Mouse (Mus musculus): ENCODE data around the gene Fcrl5.
A peak's percentile ranks its signal among the peaks of the same experiment; 100 is the strongest.
"Not testable (repeated sequence)": the region's sequence is repeated elsewhere in the genome, so short reads cannot be mapped to it uniquely, and the experiment has no call there.

Gene Fcrl5

DNA sequence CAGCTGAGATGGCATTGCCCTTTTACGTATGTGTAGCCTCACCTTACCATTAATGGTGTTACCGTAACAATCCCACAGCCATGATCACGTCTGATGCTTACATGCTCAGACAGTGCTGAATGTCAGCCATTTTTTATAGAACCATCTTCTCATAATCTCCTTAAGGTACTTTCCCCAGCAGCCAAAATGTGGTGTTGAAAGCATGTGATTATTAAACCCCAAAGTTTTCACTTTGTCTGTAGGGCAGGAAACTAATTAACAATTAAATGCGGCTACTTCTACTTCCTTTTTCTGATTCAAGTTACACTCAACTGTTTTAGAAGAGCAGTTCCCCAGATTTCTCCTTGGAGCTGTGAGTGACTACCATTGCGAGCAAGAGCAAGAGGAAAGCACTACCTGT, at the start of gene Fcrl5:
Fcrl5 (plus strand) TSS at position 295 of the 400 bp plus-strand sequence.
- DNase-seq: no peak

DNA sequence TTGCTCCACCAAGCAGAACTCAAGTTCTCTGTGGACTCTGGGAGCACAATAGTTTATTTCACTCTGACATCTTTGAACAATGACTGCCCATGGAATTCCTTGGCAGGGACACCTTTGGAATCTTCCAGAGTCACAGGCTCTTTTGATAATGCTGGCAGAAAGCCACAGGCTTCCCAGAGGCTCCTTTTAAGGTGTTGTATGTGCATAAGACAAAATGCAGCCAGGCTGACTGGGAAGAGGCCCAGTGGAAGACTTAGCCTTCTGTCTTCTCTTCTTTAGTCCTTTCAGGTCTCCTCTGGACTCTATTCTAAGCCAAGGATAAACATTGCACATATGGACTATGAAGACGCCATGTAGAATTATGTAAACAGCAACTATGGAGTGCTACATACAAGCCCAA, 44.6 kb upstream of the Fcrl5 start:
- no peak for DNase-seq

DNA sequence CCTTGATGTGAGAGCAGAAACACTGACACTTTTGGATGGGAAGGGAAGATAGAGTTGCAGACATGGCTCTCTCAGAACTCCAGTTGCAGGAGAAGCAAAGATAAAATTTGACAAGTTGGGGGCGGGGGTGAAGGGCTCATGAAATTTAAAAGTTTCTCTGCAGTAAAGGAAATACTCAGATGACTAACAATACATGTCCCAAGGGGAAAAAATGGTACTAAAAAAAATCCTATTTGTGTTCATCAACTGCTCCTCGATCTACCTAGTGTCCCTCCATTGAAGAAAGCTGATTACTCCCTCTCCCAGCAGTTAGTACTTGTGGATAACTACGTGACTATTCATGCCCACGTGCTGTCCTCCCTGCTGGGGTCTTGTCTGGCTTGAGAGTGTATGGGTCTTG, 36.8 kb upstream of the Fcrl5 start:
- DNase-seq: no peak

DNA sequence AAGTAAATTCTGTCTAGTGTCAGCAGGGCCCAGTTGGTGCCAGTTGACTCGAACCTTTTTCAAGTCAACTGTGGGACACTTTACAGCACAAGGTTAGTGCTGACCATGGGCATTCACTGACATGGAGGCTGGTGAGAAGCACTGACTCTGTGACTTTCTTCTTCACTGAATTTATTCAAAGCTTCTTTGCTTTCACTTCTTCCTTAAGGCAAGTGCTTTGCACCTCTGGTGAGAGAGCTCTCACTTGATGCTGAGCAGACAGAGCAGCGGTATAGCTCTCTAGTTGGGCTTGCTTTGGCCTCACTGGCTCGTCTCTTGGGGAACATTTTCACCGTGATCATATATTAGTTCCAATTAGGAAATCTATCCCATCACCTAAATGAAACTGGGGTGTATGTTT, 35.7 kb upstream of the Fcrl5 start:
- DNase-seq: no peak

DNA sequence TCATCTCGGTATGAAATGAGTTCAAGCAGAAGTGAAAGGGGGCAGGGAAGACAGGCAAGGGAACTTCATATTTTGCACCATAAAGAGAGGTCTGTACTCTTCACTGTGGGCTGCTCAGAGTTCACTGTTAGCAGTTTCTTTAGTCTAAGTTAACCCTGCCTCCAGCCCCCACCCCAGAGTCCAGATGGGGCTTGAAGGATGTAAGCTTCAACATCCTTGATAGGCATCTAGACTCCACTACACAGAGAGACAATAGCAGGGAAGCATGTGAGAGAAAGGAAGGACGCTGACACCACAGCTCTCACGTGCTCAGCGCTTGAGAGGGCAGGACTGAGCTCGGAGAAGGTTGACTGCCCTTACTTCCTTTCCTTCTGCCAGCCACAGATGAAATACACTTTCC, 34.3 kb upstream of the Fcrl5 start:
- no peak for DNase-seq

DNA sequence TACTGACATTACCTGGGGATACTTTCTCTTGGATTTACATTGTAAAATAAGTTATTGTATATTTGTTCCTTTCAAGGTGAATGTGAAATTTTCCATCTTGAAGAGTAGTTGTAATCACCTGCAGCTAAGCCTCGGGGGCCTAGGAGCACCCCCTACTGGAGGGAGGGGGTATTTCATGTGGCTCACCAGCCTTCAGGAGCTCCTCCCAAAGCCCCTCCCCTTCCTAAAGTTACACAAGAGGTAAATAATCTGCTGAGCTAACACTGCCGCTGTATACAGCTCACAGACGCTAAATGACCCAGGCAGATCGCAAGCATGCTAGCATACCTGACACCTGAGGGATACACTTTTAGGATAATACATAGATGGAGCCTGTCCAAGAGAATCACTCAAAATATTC, 27.4 kb upstream of the Fcrl5 start:
- no peak for DNase-seq

DNA sequence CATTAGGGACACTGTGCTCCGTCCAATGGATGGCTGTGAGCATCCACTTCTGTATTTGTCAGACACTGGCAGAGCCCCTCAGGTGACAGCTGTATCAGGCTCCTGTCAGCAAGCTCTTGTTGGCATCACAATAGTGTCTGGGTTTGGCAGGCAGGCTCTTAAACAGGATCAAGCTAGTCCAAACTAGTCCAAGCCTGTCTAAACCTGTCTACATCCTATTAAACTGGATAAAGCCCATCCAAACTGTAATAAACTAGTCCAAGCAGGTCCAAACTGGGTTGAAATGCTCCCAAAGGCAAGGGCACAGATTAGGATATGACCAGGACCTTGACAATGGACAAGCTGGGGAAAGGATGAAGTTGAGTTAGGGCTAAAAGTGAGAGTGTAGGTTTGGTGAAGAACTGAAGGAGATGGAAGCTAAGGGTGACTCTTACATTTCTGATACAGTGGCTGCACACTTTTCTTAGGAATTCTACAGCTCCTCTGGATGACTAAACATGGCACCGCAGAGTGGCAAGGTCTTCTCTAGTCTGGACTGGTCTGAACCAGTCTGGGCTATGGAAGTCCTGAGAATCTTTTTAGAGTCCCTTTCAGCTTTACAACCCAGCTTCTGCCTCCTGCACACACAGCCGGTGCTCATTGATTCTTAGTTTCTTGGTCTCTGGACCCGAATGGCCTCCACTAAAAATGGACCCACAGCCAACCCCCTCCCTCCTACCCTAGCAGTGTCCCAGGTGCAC, 26.2 kb upstream of the Fcrl5 start:
- DNase-seq: no peak

DNA sequence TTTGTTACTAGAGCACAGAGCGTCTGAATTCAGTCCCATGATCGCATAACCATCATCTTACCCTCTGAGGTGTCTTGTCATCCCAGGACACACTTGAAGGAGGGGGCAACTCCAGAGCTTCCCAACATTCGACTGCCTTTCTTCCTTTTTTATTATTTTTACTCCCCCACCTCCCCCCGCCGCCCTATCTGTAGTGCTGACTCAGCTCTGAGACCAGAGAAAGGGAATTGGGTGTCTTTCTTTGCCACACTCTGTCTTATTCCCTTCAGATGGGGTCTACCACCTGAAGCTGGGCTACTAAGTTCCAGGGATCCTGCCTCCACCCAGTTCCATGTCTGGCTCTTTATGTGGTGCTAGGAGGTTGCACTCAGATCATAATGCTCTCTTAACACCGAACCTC, 25.0 kb upstream of the Fcrl5 start:
- DNase-seq: no peak

DNA sequence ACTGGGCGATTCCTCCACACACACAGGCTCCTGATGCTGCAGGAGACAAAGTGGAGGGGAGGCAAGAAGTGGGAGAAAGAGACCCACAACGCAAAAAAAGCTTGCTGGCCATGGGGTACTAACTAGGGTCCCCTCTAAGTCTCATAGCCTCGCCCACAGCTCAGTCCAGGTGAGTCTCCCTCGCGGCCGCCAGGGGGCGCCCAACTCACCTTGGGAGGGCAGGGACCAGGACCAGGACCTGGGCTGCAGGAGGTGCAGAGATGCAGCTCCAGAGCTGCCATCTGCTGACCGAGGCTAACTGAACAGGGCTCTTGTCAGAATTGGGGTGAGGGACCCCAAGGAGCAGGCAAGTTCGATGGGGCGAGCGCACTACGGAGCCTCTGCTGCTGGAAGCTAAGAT, 24.4 kb upstream of the Fcrl5 start:
- peak; percentile 17 for DNase-seq

DNA sequence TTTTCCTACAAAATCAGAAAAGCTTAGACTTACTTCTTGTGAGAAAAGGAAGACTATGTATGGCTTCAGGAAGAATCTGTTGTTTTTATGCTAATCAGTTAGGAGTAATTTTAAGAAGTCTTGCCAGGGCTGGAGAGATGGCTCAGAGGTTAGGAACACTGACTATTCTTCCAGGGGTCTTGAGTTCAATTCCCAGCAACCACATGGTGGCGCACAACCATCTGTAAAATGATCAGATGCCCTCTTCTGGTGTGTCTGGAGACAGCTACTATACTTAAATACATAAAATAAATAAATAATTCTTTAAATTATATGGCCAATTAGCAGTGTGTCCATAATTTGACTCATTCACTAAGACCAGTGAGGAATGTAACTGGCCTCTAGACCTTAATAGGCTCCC, 14.9 kb upstream of the Fcrl5 start:
- no peak for DNase-seq

DNA sequence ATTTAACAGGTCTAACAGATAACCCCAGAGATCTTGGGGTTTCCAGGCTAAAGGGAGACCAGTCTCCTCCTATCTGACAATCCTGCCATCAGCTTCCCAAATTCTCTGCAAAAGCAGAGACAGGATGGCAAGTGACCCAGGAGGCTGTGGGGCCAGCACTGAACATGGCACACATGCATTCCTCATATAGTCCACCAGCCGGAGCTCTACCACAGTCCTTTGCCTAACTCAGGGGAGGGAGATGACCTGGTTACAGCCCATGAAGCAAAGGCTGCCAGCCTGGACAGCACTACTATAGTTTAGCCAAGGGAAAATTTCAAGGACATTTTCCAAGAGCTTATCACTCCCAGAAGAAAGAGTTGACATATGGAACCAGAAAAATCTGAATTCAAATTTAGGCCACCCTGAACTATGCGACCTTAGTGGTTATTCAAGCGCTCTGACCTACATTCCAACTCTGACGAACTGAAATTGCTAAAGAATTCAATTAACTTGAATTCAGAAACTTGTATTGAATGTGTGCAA, 13.1 kb upstream of the Fcrl5 start:
- DNase-seq: no peak

DNA sequence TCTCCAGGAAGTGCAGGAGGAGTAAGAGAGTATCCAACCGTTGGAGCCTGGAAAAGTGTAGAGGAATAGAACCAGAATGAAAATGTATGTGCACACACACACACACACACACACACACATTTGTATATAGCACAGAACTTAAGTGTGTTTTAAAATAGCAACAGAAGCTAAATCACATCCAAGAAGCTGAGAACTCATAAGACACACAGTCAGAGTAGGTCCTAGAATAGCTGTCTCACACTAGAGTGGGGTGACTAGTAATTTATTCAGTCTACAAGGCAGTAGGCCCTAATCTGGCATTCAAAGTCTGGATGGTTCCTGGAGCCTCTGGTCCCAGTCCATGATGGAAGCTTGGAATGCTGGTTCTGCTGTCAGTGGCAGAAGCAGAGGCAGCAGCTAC, 5.0 kb downstream of the Fcrl5 start:
- DNase-seq: no peak

DNA sequence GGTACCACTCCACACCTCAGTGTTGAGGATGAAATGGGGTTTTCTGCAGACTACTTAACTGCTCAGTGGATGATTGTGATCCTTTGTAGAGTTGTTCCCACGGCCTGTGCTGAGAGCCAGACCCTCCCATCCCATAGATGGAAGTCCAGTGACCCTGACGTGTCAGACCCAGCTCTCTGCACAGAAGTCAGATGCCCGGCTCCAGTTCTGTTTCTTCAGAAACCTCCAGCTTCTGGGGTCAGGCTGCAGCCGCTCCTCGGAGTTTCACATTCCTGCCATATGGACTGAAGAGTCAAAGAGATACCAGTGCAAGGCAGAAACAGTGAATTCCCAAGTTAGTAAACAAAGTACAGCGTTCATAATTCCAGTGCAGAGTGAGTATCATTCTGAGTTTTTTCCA, 8.4 kb downstream of the Fcrl5 start:
- no peak for DNase-seq

DNA sequence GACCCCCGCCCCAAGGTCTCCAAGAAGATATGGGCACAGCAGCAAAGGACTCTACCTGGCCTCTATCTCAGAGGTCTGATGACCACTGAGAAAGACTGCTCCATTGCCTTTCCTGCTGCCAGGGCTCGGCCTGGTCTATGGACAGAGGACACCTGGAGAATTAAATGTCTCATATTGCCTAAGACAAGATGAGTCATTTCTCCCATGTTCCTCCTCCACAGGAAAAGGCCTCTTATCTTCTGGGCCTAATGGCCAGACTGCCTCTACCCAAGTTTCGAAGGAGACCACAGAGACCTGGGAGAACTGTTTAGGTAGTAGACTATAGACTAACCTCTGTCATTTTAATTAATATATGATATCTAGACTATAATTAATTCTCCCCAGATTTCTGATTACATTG, 29.9 kb downstream of the Fcrl5 start:
- no peak for DNase-seq

DNA sequence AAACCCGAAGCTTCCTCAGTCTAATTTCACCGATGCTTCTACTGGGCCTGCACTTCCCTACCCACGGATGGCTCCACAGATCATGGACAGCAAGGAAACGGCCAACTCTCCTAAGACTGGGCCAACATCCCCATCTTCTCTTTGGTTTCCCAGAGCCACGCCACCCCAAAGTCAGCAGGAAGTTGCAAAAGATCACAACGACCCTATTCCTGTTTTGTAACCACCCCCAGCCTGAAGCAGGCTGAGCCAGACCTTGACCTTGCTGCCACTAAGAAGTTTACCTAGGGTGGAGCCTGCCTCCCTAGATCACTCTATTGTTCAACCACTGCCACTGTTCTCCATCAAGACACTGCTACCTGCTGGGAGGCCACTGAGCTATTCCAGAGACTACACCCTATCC, 31.4 kb downstream of the Fcrl5 start:
- no peak for DNase-seq

DNA sequence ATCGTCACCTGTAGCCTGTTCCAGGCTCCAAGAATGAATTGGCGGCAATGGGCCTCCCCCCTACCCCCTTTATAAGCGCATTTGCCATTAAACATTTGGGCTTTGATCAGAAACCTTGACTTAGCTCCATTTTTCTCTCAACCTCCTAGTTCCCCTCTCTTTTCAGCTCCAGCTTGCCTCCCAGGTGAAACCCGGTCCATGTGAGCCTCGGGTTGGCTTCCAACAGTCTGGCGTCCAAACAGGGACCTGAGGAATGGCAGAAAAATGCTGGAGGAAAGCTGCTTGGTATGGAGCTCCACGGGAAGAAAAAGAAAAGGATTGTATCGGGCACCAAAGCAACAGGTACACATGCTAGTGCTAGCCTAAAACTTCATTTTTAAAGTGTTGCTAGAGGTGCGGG, 31.8 kb downstream of the Fcrl5 start:
- DNase-seq: no peak

DNA sequence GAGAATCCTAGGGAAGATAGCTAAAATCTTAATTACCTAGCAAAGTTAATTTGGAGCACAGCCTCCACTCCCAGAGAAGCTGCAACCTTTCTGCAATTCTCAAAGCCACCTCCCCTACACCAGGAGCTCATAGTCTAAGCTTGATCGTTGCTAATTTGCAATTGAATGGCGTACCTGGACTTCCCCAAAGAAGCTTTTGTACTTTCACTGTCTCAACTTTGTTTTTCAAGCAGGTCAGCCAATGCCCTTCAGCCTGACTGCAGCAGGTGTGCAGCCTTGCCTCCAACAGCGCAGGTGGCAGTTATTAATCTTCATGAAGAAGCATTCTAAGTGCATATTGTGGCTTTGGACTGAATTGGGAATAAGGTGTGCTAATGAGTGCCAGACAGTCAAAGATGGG, 42.4 kb downstream of the Fcrl5 start:
- DNase-seq: not testable (repeated sequence)

DNA sequence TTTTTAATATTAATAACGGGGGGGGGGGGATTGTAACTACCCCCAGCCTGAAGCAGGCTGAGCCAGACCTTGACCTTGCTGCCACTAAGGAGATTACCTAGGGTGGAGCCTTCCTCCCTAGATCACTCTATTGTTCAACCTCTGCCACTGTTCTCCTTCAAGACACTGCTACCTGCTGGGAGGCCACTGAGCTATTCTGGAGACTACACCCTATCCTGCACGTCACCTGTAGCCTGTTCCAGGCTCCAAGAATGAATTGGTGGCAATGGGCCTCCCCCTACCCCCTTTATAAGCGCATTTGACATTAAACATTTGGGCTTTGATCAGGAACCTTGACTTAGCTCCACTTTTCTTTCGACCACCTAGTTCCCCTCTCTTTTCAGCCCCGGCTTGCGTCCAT, 43.0 kb downstream of the Fcrl5 start:
- DNase-seq: not testable (repeated sequence)

DNA sequence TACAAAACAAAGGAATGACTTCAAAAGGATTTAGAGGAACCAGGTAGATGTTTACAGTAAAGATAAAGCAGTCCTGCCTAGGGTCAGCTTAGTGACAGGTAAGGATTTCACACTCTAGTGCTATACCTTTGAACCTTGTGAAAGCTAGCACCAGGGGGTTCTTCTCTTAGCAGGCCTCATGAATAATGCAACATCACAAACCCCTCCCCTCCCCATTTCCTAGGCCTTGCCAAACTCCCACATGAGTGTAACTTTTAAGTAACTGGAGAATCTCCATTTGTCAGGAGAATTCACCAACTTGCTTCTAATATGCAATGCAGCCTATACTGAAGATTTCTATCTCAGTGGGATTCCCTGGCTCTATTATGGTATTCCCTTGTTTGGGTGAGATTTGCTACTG, 43.7 kb downstream of the Fcrl5 start:
- not testable (repeated sequence) for DNase-seq

DNA sequence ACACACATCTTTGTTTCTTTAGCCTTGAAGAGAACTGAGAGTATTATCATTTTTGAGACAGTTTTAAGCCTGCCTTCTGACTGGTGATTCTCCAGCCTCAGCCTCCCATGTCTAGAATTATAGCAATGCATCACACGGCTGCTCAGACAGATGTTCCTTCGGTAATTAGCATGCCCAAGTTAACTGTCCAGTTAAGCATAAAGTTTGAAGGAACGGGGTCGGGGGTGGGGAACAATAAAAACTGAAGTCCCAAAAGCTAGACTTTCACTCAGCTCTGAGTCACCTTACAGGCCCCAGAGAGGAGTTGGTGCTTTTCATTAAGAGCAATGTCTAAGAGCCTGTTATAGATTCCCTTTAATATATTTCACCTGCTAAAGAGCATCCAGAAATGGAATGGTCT, 51.8 kb downstream of the Fcrl5 start:
- DNase-seq: no peak

DNA sequence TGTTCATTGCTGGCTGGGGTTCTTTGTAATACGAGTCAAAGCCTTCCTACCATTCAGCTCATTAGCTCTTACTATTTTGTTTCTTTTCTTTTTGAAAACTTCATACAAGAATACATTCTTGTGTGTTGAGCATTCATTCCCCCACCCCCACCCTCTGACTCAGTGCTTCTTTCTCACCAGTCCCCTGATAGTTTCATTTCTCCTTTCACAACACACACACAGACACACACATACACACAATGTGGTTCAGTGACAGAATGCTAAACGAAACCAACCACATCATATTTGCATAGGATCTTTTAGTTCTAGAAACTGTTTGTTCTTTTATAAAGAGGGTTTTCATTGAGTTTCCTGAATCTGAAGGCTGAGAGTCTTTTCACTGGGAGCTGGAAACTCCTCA, 52.3 kb downstream of the Fcrl5 start:
- DNase-seq: no peak

DNA sequence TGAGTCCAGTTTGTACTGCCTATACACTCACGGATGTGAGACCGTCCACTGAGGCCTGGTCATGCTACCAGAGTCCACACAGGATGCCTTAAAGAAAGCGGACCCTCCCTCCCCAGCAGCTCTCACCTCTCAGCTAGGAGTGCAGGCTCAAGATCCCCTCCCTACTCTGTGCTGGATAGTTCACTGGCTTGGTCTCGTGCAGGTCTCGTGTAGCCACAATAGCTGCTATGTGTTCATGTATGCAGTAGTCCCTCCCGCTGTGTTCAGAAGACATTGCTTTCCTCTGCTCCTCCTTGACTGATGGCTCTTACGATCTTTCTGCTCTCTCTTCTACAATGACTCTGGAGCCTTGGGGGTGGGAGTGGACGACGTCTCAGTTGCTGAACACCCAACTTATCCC, 62.7 kb downstream of the Fcrl5 start:
- DNase-seq: no peak

DNA sequence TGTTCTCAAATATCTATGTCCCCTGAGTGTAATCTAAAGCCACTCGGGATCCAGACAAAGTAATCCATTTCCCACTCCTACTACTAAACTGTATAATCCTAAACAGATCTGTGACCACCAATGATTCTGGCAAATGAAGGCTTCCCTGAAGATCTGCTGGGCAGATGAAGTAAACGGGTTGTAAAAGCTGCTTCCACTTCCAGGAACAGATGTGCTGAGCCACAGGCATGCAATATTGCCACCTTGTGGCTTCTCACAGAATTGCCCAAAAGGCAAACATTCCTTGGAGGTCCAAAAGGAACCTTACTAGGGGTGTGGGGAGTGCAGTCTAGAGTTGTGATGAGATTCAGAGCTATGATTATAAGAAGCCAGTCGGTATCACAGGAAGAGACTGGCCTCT, 63.5 kb downstream of the Fcrl5 start:
- peak; percentile 71 for DNase-seq

DNA sequence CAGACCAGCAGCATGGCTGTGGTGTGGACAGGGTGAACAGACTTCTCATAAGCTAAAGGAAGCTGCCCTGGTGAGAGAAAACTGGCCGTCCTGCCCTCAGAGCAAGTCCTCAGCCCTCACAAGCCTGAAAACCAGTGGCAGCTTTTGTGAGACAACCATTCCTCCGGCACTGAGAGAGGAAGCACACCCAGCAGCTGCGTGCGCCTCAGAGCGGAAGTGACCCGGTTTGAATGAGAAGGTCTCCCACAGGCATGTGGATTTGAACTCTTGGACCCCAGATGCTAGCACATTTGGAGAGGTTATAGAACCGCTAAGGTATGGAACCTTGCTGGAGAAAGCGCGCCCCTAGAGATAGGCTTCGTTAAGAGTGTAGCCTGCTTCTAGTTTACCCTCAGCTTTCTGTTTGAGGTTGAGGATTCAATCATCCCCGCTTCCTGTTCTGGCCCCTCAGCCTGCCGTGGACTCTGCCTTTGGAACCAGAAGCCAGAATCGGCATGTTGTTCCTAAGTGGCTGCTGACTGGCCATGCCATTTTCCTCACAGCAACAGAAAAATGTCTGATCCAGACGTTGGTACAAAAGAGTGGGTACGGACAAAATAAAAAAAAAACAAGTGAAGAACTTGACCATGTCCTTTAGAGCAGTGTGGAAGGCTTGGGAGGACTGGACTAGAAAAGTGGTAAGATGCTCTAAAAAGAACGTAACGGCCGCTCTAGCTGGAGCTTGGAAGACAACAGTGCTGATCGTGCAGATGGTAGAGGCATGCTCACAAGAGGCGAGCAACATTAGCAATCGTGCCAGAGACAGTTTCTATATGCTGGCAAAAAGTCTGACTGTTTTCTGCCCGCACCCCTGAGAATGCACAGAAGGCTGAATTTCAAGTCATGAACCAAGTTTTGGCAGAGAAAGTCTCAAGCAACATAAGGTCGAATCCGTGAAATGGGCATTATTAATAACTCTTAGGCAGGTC, 64.8 kb downstream of the Fcrl5 start:
- DNase-seq: no peak

Data from right cerebral cortex, postnatal 4 days (tissue).